Mouse (Mus musculus): ENCODE data around the gene Wdr74. TPM values are rescaled to one million over a fixed set of nuclear protein-coding genes. Genes with fewer than 3 reads are reported as not detected.

The Wdr74 gene
- polyA plus RNA-seq, 1 experiment from 2014 or later: 86.3 TPM

- Histone ChIP-seq H3K4me3 (no peak overlapping the region), H3K4me1 (peaks cover 7% of the 10 kb centered on the region; the same call in 1 of the 2 replicates), H3K4me2 (no peak overlapping the region), H3K9me3 (no peaks in the 10 kb centered on the region), H3K27ac (no peak overlapping the region), H3K36me3 (peaks cover 20% of the 10 kb centered on the region), H3K27me3 (no peaks in the 10 kb centered on the region), H3K9ac (no peak overlapping the region)
- ATAC-seq (ENCODE audit: borderline replicate concordance, extremely low read depth, low FRiP score, low TSS enrichment): no peak
- WGBS: 48% methylated on average over 1 of the region's 1 CpGs
Measured at GRCm38 (mm10) chr19:8789171-8789570, 53.5 kb downstream of the Wdr74 start.

- Histone ChIP-seq H3K27me3 (no peaks in the 10 kb centered on the region), H3K9me3 (no peaks in the 10 kb centered on the region), H3K36me3 (peaks cover 28% of the 10 kb centered on the region), H3K27ac (no peak overlapping the region), H3K4me1 (peaks cover 5% of the 10 kb centered on the region; the same call in 1 of the 2 replicates), H3K4me3 (no peak overlapping the region), H3K9ac (no peak overlapping the region), H3K4me2 (no peak overlapping the region)
- 69% methylated on average over 7 of the region's 7 CpGs for WGBS
- no peak for ATAC-seq (ENCODE audit: borderline replicate concordance, extremely low read depth, low FRiP score, low TSS enrichment)
Measured at GRCm38 (mm10) chr19:8790171-8790570, 54.5 kb downstream of the Wdr74 start.

Small RNA genes lying within 50 kb of the gene (microRNA-seq; reads per million reads assigned to microRNA genes)
- not detected for gene Mir6992

Other genes with a start within 250 kb of the Wdr74 start
- 0.09 and 0.24 TPM in 2 replicates for gene Slc22a8, start 144.6 kb upstream of the Wdr74 start, polyA plus RNA-seq (2015; fragmentation: Nextera tagmentation; extraction: Ambion mirVana)
- 0.11 TPM in 2 replicates for gene Slc22a6, start 117.8 kb upstream of the Wdr74 start, polyA plus RNA-seq (2015; fragmentation: Nextera tagmentation; extraction: Ambion mirVana)
- gene Chrm1, start 72.0 kb upstream of the Wdr74 start, polyA plus RNA-seq (2015; fragmentation: Nextera tagmentation; extraction: Ambion mirVana): 0.08 and 0.14 TPM in 2 replicates
- gene Slc3a2, start 12.5 kb upstream of the Wdr74 start, polyA plus RNA-seq (2015; fragmentation: Nextera tagmentation; extraction: Ambion mirVana): 87.1 and 89.7 TPM in 2 replicates
- 2.0 and 2.1 TPM in 2 replicates for gene 1700092M07Rik, start 4.9 kb downstream of the Wdr74 start, polyA plus RNA-seq (2015; fragmentation: Nextera tagmentation; extraction: Ambion mirVana)
- 142 and 153 TPM in 2 replicates for gene Stx5a, start 5.6 kb downstream of the Wdr74 start, polyA plus RNA-seq (2015; fragmentation: Nextera tagmentation; extraction: Ambion mirVana)
- 184 and 198 TPM in 2 replicates for gene Nxf1, start 21.2 kb downstream of the Wdr74 start, polyA plus RNA-seq (2015; fragmentation: Nextera tagmentation; extraction: Ambion mirVana)
- 181 and 197 TPM in 2 replicates for gene Tmem223, start 35.2 kb downstream of the Wdr74 start, polyA plus RNA-seq (2015; fragmentation: Nextera tagmentation; extraction: Ambion mirVana)
- gene Tmem179b, start 38.6 kb downstream of the Wdr74 start, polyA plus RNA-seq (2015; fragmentation: Nextera tagmentation; extraction: Ambion mirVana): 77.2 and 81.3 TPM in 2 replicates
- 30.5 and 31.5 TPM in 2 replicates for gene Taf6l, start 50.6 kb downstream of the Wdr74 start, polyA plus RNA-seq (2015; fragmentation: Nextera tagmentation; extraction: Ambion mirVana)
- gene Polr2g, start 62.8 kb downstream of the Wdr74 start, polyA plus RNA-seq (2015; fragmentation: Nextera tagmentation; extraction: Ambion mirVana): 147 and 159 TPM in 2 replicates
- 5.7 and 6.4 TPM in 2 replicates for gene Zbtb3, start 66.7 kb downstream of the Wdr74 start, polyA plus RNA-seq (2015; fragmentation: Nextera tagmentation; extraction: Ambion mirVana)
- 54.8 and 57.2 TPM in 2 replicates for gene Ttc9c, start 83.5 kb downstream of the Wdr74 start, polyA plus RNA-seq (2015; fragmentation: Nextera tagmentation; extraction: Ambion mirVana)
- 5.7 and 5.8 TPM in 2 replicates for gene Hnrnpul2, start 84.2 kb downstream of the Wdr74 start, polyA plus RNA-seq (2015; fragmentation: Nextera tagmentation; extraction: Ambion mirVana)
- gene AC129217.1, start 93.9 kb downstream of the Wdr74 start, polyA plus RNA-seq (2015; fragmentation: Nextera tagmentation; extraction: Ambion mirVana): not detected in 2 replicates
- gene Bscl2, start 101.6 kb downstream of the Wdr74 start, polyA plus RNA-seq (2015; fragmentation: Nextera tagmentation; extraction: Ambion mirVana): 48.3 and 52.3 TPM in 2 replicates
- 1.6 and 2.5 TPM in 2 replicates for gene Gng3, start 103.4 kb downstream of the Wdr74 start, polyA plus RNA-seq (2015; fragmentation: Nextera tagmentation; extraction: Ambion mirVana)
- gene Lrrn4cl, start 114.9 kb downstream of the Wdr74 start, polyA plus RNA-seq (2015; fragmentation: Nextera tagmentation; extraction: Ambion mirVana): 1.1 TPM in 2 replicates
- 153 and 158 TPM in 2 replicates for gene Ubxn1, start 135.7 kb downstream of the Wdr74 start, polyA plus RNA-seq (2015; fragmentation: Nextera tagmentation; extraction: Ambion mirVana)
- 58.5 and 60.2 TPM in 2 replicates for gene Uqcc3, start 145.1 kb downstream of the Wdr74 start, polyA plus RNA-seq (2015; fragmentation: Nextera tagmentation; extraction: Ambion mirVana)
- gene Lbhd1, start 147.9 kb downstream of the Wdr74 start, polyA plus RNA-seq (2015; fragmentation: Nextera tagmentation; extraction: Ambion mirVana): 70.5 and 72.7 TPM in 2 replicates
- not detected in 2 replicates for gene Gm49403, start 148.1 kb downstream of the Wdr74 start, polyA plus RNA-seq (2015; fragmentation: Nextera tagmentation; extraction: Ambion mirVana)
- gene 1810009A15Rik, start 153.0 kb downstream of the Wdr74 start, polyA plus RNA-seq (2015; fragmentation: Nextera tagmentation; extraction: Ambion mirVana): 81.5 and 93.7 TPM in 2 replicates
- gene Gm49416, start 153.1 kb downstream of the Wdr74 start, polyA plus RNA-seq (2015; fragmentation: Nextera tagmentation; extraction: Ambion mirVana): not detected in 2 replicates
- gene Ints5, start 157.2 kb downstream of the Wdr74 start, polyA plus RNA-seq (2015; fragmentation: Nextera tagmentation; extraction: Ambion mirVana): 45.8 and 50.1 TPM in 2 replicates
- 122 and 123 TPM in 2 replicates for gene Ganab, start 162.2 kb downstream of the Wdr74 start, polyA plus RNA-seq (2015; fragmentation: Nextera tagmentation; extraction: Ambion mirVana)
- gene B3gat3, start 184.5 kb downstream of the Wdr74 start, polyA plus RNA-seq (2015; fragmentation: Nextera tagmentation; extraction: Ambion mirVana): 43.1 and 46.1 TPM in 2 replicates
- 2.7 and 2.8 TPM in 2 replicates for gene Rom1, start 193.5 kb downstream of the Wdr74 start, polyA plus RNA-seq (2015; fragmentation: Nextera tagmentation; extraction: Ambion mirVana)
- gene Eml3, start 193.7 kb downstream of the Wdr74 start, polyA plus RNA-seq (2015; fragmentation: Nextera tagmentation; extraction: Ambion mirVana): 30.8 and 35.6 TPM in 2 replicates
- 165 and 173 TPM in 2 replicates for gene Mta2, start 206.0 kb downstream of the Wdr74 start, polyA plus RNA-seq (2015; fragmentation: Nextera tagmentation; extraction: Ambion mirVana)
- gene Tut1, start 218.0 kb downstream of the Wdr74 start, polyA plus RNA-seq (2015; fragmentation: Nextera tagmentation; extraction: Ambion mirVana): 28.4 and 29.7 TPM in 2 replicates
- gene Eef1g, start 231.2 kb downstream of the Wdr74 start, polyA plus RNA-seq (2015; fragmentation: Nextera tagmentation; extraction: Ambion mirVana): 420 and 427 TPM in 2 replicates